Mouse (Mus musculus) brown adipose tissue, adult 24 weeks (tissue): Measurements from ENCODE around the gene Fes. TPM values are rescaled to one million over a fixed set of nuclear protein-coding genes. Genes with fewer than 3 reads are reported as not detected.
A peak's percentile ranks its signal among the peaks of the same experiment; 100 is the strongest.

Experiments used
- H3K27ac ChIP-seq: fragments of 200-500 bp; replicated peaks from 2 replicates; pipeline ENCODE4 v1.5.1; 2012; ENCODE audit warnings: low read depth, mild to moderate bottlenecking, low read length
- H3K4me1 ChIP-seq: fragments of 200-500 bp; 2 replicates; pipeline ENCODE4 v1.6.1; 2012; ENCODE audit warnings: low read length, mixed read lengths; ENCODE audit not compliant: control insufficient read depth, insufficient read depth, insufficient read length
- H3K4me3 ChIP-seq: fragments of 200-500 bp; 2 replicates; pipeline ENCODE4 v1.5.1; 2012; ENCODE audit warnings: low read depth, mild to moderate bottlenecking, low read length, moderate library complexity; ENCODE audit not compliant: insufficient read depth
- polyA plus RNA-seq: library from polyadenylated mRNA; stranded (reverse); fragments of >200 nt; gene quantifications from 2 replicates; pipeline ENCODE4 v1.2.4, GENCODE M21; 2012; ENCODE audit not compliant: missing spikeins, insufficient read depth, insufficient read length

The Fes gene
- polyA plus RNA-seq, 1 experiment: 5.6 TPM

DNA sequence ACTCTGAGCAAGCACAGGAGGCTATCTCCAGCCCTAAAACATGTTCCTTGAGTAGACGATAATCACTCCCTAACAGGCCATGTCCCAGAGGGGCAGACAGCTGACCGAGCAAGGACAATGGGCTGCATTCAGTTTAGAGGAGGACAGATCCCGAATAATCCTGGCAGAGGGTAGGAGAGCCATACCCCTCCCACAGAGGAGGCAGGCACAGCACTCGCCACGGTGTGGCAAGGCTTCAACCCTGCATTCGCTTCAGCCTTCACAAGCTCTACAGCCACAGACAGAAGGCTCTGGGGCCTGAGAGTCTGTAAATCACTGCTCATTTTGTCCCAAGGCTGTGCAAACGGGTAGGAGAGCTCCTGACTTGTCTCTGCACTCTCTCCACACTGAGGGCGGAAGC is 30.6 kb downstream of the Fes start:
- Histone ChIP-seq H3K4me3 (no peak overlapping the region), H3K4me1 (0 out of 2 replicates have a peak, but pooled peaks cover 2% of the 10 kb centered on the region), H3K27ac (peak overlapping the region; percentile 92)

DNA sequence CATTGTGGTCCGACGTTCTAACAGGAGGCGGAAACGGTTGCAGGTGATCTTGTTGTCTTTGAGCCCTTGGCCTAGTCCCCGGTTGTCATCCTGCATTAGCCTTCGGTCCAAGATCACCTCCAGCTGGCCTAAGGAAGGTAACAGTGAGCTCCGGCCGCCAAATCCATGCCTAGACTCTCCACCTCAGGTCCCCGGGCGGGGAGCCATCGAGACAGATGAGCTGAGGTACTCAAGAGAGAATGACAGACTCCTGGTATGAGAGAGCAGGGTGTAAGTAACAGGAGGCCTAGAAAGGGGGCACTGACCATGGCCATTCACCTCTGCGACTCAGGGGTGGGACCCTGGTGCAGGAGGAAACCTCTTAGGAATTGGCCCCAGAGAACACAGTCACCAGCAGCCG is 31.4 kb downstream of the Fes start:
- Histone ChIP-seq H3K4me3 (no peak overlapping the region), H3K27ac (no peak overlapping the region), H3K4me1 (0 out of 2 replicates have a peak, but pooled peaks cover 2% of the 10 kb centered on the region)

DNA sequence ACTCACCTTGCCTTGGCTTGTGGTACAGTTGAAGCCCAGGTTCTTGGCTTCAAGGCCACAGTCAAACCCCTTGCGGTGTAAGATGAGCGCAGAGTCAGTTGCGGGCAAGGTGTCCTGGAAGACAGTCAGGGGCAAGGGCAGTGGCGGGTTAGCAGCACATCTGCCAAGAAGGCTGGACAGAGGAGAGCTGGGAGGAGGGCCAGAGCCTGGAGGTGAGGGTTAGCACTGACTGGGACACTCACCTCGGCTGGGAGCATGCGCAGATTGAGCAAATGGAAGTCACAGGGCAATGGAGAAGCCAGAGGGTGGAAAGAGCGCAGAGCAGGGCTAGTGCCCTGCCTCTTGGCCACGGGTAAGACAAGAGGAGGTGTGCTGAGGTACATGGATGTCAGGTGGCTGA is 34.8 kb downstream of the Fes start:
- Histone ChIP-seq H3K27ac (peak overlapping the region; percentile 59), H3K4me1 (0 out of 2 replicates have a peak, but pooled peaks cover 2% of the 10 kb centered on the region), H3K4me3 (peak overlapping the region; percentile 8; the same call in 1 of the 2 replicates)

DNA sequence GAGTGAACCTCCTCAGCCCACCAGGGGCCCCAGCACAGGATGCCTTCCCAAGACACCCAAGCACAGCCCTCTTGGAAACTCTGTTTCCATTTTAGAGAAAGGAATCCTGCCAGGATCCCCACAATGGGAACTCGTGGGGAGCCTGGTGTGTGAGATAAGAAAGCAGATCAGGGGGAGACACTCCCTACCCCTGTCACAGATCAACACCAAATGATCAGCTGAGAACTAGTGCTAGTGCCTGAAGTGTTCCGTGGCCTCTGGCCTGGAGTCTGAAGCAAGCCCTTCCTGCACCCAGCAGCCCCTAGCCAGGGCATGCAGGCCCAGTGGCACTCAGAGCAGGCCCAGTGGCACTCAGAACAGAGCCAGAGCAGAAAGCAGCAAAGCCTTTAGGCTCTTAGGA is 36.9 kb downstream of the Fes start:
- H3K4me3 ChIP-seq: no peak overlapping the region
- H3K27ac ChIP-seq: no peak overlapping the region
- peaks cover 3% of the 10 kb centered on the region; the same call in 1 of the 2 replicates for H3K4me1 ChIP-seq

DNA sequence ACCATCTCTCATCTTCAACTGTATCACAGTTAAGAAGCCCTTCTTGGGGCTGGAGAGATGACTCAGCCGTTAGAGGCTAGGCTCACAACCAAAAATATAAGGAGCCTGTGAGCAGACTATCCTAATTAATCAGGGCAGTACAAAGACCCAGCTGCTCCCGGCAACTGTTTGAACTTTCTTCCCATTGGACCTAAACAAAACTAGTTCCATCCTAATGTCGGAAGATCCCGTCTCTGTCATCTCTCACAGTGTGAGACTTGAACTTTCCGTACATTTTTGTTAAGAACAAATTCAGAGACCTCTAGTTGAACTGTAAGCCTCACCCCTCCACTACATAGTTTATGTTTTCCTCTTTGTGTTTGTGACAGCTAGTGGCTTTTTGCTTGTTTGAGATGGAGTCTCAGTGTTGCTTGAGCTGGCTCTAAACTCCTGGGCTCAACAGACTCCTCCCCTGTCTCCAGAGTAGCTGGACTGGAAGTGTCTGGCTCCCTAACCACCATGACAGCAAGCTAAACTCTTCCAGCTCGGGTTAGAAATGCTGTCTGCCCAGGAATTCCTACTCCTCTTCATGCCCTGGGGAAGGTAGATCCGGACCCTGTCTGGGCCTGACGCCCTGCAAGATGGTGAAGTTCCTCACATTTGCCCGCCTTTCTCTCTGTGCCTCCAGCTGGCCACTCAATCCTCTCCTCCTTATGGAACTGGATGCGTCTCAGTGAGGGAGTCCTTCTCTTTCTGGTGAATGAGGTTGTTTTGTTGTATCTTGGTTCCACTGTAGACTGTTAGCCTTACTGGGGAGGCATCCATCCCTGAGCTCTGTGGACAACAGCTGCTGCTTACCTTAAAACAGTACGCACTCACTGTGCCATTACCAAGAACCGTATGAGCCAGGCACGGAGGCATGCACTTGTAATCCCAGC is 39.8 kb downstream of the Fes start:
- Histone ChIP-seq H3K27ac (no peak overlapping the region), H3K4me3 (no peak overlapping the region), H3K4me1 (peaks cover 7% of the 10 kb centered on the region)

DNA sequence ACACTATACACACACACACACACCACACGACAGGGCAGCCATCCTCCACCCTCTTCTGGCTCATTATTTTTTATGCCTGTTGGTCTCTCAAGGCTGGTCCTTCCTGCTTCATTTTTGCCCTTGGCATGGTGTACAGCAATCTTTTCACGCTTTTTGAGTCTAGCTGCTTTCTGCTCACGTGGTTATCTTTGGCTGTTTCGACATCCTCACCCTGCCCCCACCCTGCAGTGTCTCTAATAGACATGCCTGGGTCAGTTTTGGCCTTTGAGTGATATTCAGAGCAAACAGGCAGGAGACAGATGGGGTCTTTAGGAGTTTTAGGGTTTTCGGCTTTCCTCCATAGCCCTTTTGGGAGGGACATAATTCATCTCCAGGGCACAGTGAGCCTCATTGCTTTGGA is 40.9 kb downstream of the Fes start:
- H3K27ac ChIP-seq: no peak overlapping the region

DNA sequence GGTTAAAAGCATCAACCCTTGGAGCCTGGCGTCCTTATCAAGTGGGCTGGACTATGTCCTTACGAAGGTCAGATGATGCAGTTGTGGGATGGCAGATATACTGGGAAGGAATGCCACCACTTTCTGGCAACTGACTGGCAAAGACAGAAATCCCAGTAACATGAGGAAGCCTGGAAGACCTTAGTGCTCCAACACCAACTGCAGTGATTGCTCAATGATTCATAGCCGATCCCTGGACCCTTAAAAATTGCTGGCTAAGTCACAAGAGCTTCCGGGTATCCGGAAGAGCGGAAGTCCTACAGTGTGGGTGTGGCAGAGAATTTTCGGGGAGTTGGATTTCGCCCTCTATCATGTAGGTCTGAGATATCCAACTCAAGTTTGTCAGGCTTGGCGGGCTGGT is 41.6 kb downstream of the Fes start:
- no peak overlapping the region for H3K27ac ChIP-seq
- H3K4me1 ChIP-seq: peaks cover 7% of the 10 kb centered on the region
- H3K4me3 ChIP-seq: no peak overlapping the region

More for the DNA sequence above, 40.9 kb downstream of the Fes start:
- H3K4me1 ChIP-seq: peaks cover 7% of the 10 kb centered on the region
- no peak overlapping the region for H3K4me3 ChIP-seq

DNA sequence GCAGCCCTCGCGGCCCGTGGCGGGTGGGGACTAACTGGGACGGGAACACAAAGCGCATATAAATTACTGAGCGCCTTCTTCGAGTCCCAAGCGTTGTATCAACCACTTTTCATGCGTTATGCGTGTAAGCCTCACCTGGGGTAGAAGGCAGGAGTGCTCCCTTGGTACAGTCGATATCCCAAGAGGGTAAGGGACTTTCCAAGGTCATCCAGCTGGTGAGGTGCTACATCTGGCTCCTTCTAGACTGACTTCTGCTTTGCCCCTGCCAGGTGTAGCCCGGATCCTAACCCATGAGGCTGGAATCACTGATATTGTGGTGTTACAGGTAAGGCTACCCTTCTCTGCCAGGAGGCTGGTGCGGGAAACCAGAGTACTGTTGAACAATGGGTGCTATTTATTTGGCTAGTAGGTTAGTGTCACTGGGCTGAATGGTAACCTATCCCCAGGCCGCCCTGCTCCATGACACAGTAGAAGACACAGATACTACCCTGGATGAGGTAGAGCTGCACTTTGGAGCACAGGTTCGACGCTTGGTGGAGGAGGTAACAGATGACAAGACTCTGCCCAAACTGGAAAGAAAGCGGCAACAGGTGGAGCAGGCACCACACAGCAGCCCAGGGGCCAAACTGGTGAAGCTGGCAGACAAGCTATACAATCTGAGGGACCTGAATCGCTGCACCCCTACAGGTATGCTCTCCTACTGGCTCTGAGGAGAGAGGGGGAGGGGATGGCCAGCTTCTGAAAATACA is 44.3 kb downstream of the Fes start:
- H3K4me3 ChIP-seq: peak overlapping the region; percentile 66
- H3K4me1 ChIP-seq: peaks cover 11% of the 10 kb centered on the region
- peak overlapping the region; percentile 66 for H3K27ac ChIP-seq

DNA sequence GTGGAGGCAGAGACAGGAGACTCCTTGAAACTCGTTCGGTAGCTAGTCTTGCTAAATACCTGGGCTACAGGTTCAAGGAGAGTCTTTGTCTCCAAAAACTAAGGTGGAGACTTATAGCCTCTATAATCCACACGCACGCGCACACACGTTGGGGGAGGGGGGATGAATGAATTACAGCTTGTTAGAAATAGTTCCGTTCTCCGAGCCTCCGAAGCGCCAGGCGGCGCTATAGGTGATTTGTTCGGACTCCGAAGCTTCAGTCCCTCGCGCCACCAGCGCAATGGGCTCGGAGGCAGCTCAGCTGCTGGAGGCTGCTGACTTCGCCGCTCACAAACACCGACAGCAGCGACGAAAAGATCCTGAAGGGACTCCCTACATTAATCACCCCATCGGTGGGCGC is 44.9 kb downstream of the Fes start, which contains the start of gene Hddc3:
Hddc3 (plus strand) TSS at position 247 of the 400 bp plus-strand sequence.
- Histone ChIP-seq H3K27ac (peak within 1 kb of the TSS; percentile 66), H3K4me3 (peak within 1 kb of the TSS; percentile 66), H3K4me1 (peaks cover 11% of the 10 kb centered on the region)

DNA sequence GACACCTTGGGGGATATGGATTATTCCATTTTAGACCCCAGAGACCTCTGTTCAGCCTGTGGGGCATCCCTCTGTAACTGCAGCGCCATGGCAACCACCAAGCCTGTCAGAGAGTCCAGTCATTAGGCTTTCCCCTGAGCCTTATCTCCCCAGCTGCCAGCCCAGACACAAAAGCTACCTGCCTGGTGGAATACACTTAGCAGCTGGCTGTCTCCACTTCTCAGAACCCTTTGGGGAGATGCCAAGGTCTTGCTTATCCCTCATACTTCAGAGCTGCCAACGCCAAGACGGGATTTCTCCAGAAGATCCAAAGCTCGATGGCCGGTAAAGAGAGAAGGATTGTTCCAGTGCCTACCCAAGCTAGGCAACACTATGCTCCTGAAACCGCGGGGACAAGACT is 46.0 kb downstream of the Fes start:
- Histone ChIP-seq H3K27ac (no peak overlapping the region), H3K4me1 (peaks cover 8% of the 10 kb centered on the region), H3K4me3 (no peak overlapping the region)

DNA sequence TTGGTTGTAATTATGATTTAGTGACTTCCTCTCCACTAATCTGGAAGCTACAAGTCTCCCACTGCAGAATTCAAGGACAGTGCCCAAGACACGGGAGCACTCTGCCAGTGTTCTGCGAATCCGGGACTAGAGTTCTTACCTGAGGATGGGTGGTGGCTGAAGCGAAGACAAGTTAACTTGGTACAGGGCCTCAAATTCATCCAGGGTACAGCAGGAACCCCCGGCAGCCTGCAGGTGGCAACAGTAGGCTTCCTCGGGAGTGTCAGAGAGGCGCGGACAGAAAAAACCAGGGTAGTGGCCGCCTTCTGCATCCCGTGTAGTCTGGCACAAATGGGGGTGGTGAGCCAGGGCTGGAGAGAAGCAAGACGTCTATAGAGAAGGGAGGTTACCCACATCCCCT is 47.0 kb downstream of the Fes start, which contains the start of gene Unc45a:
Unc45a (minus strand) TSS at position 213 of the 400 bp plus-strand sequence.
- Histone ChIP-seq H3K4me3 (peak within 1 kb of the TSS; percentile 91), H3K4me1 (peaks cover 8% of the 10 kb centered on the region), H3K27ac (peak within 1 kb of the TSS; percentile 79)

DNA sequence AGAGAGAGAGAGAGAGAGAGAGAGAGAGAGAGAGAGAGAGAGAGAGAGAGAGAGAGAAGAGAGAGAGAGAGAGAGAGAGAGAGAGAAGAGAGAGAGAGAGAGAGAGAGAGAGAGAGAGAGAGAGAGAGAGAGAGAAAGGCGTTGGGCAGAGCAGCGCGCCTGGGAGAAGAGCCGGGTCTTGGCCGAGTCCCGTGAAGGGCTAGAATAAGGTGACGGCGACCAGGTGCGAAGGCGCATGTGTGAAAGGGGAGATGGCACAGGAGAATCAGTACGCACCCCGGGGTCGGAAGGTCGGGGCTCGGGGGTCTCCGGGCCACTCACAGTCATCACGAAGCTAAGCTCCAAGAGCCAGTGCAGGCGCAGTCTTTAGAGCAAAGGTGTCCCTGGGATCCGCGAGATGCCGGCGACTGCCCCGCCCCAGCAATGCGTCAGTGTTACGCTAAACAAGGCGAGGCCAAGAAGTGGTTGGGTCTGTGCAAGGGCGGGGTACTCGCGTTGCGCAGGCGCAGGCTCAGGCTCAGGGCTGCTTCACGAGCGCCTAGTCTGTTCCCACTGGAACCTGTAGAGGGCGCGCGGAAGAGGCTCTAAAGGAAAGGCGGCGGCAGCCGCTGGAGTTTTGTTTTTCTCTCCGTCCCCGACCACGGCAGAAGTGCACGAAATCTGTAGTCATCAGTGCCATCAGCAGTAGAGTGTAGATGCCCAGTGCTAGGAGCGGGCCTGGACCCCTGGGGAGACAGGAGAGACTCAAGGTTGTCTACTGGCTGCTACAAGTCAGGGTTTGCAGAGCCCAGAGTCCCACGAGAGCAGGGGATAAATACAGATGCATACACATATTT is 47.7 kb downstream of the Fes start:
- Histone ChIP-seq H3K27ac (peak overlapping the region; percentile 79), H3K4me1 (peaks cover 8% of the 10 kb centered on the region), H3K4me3 (peak overlapping the region; percentile 91)

DNA sequence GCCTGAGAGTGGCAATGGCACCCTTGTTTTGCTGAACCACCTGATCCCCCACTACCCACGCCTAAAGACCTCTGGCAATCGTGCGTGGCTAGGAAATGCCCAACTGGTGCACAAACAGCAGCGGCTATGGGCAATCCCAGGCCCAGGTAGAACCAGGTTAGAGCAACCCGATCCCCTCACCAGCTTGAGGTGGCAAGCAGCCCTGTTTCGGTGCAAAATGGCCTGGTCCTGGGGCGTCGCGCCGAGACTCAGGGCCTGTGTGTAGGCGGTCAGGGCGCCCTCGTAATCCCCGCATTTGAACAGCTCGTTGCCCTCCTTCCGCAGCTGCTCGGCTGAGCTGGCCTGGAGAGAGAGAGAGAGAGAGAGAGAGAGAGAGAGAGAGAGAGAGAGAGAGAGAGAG is 48.4 kb downstream of the Fes start:
- Histone ChIP-seq H3K27ac (no peak overlapping the region), H3K4me3 (peak overlapping the region; percentile 91), H3K4me1 (peaks cover 8% of the 10 kb centered on the region)

DNA sequence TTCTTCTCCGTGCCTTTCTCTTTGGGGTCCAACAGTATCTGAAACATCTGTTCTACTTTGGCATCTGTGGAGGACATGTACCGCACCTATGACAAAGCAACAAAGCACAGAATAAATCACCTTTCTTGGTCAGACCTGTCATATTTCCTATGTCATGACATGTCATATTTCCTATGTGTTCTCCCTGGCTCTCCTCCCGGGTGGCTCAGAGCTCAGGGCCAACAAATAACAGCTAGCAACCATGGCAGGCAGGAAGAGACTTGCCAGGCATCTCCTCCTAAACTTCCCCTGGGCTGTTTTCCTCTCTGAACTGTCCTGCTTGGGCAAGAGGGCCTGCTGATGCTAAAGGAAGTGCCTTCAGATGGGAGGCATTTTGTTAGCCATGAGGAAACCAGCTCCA is 50.8 kb downstream of the Fes start:
- Histone ChIP-seq H3K27ac (no peak overlapping the region), H3K4me1 (peaks cover 3% of the 10 kb centered on the region), H3K4me3 (no peak overlapping the region)
